Mouse (Mus musculus) left cerebral cortex, adult 2 months (tissue): ENCODE measurements around the gene Fgfr1op2. TPM values are rescaled to one million over a fixed set of nuclear protein-coding genes. Genes with fewer than 3 reads are reported as not detected.
A peak's percentile ranks its signal among the peaks of the same experiment; 100 is the strongest.

Experiments used
- DNase-seq, 2 experiments: peaks; one replicate each; pipeline ENCODE4 v3.0.0; 2021 to 2022; ENCODE audit warnings: low spot score in 2 of 2, mixed read lengths in 1 of 2; ENCODE audit errors: extremely low spot score in 1 of 2
- H3K27ac ChIP-seq: fragments of 200-600 bp; 2 replicates; pipeline ENCODE4 v1.8.1; 2022
- H3K4me3 ChIP-seq: fragments of 200-600 bp; 2 replicates; pipeline ENCODE4 v1.8.1; 2022
- CTCF ChIP-seq: fragments of 200-600 bp; IDR thresholded peaks from 2 replicates; pipeline ENCODE4 v1.8.1; 2022; ENCODE audit warnings: antibody characterized with exemption, mild to moderate bottlenecking, moderate library complexity
- intact Hi-C: fragments of 180-260 bp; cut with DNase I; formaldehyde crosslinking; loops from one replicate; pipeline ENCODE4 v1.15.1; 2025
- total RNA-seq, 2 experiments: library from RNA; stranded (reverse); gene quantifications; 2 replicates each; pipeline ENCODE4 v1.2.3; 2021

Fgfr1op2 gene
- total RNA-seq, 2 experiments from 2014 or later: 98.6 to 108 TPM

- TF ChIP-seq CTCF: no peak
- H3K27ac ChIP-seq: no peak overlapping the region
- H3K4me3 ChIP-seq: no peak overlapping the region
- DNase-seq: no peak
- intact Hi-C loops: no loop called here
These were observed 34.4 kb downstream of the Fgfr1op2 start for GRCm38 (mm10) chr6:146611385-146611784.

- no peak overlapping the region for H3K4me3 ChIP-seq
- intact Hi-C loops: no loop called here
- no peak for DNase-seq
- TF ChIP-seq CTCF: no peak
- no peak overlapping the region for H3K27ac ChIP-seq
These were observed 34.9 kb downstream of the Fgfr1op2 start for GRCm38 (mm10) chr6:146611897-146612296.

- Histone ChIP-seq H3K27ac (no peak overlapping the region), H3K4me3 (no peak overlapping the region)
- intact Hi-C loops: no loop called here
- no peak for DNase-seq
- TF ChIP-seq CTCF: no peak
These were observed 35.7 kb downstream of the Fgfr1op2 start for GRCm38 (mm10) chr6:146612736-146613135.

- no peak for DNase-seq
- Histone ChIP-seq H3K27ac (no peak overlapping the region), H3K4me3 (no peak overlapping the region)
- TF ChIP-seq CTCF: no peak; the same call in 1 of the 2 replicates
- intact Hi-C loops: no loop called here
These were observed 36.9 kb downstream of the Fgfr1op2 start for GRCm38 (mm10) chr6:146613907-146614306.

- TF ChIP-seq CTCF: no peak
- Histone ChIP-seq H3K4me3 (no peak overlapping the region), H3K27ac (no peak overlapping the region)
- no peak for DNase-seq
- intact Hi-C loops: no loop called here
These were observed 37.5 kb downstream of the Fgfr1op2 start for GRCm38 (mm10) chr6:146614541-146614940.

- intact Hi-C loops: no loop called here
- no peak overlapping the region for H3K4me3 ChIP-seq
- DNase-seq: no peak
- H3K27ac ChIP-seq: no peak overlapping the region
- no peak for TF ChIP-seq CTCF
These were observed 38.9 kb downstream of the Fgfr1op2 start for GRCm38 (mm10) chr6:146615891-146616290.

GRCm38 (mm10) chr6:146616670-146617069 lies 39.7 kb downstream of the Fgfr1op2 start:
- intact Hi-C loops: no loop called here
- H3K4me3 ChIP-seq: no peak overlapping the region
- no peak overlapping the region for H3K27ac ChIP-seq
- TF ChIP-seq CTCF: no peak
- no peak for DNase-seq

- intact Hi-C loops: no loop called here
- no peak overlapping the region for H3K4me3 ChIP-seq
- no peak overlapping the region for H3K27ac ChIP-seq
- no peak for TF ChIP-seq CTCF
- DNase-seq: no peak
These were observed 51.1 kb downstream of the Fgfr1op2 start for GRCm38 (mm10) chr6:146628123-146628522.

- intact Hi-C loops: no loop called here
- TF ChIP-seq CTCF: no peak
- Histone ChIP-seq H3K4me3 (no peak overlapping the region), H3K27ac (no peak overlapping the region)
- DNase-seq: no peak
These were observed 53.1 kb downstream of the Fgfr1op2 start for GRCm38 (mm10) chr6:146629781-146630756.

- intact Hi-C loops: no loop called here
These were observed 54.0 kb downstream of the Fgfr1op2 start for GRCm38 (mm10) chr6:146630961-146631360.

GRCm38 (mm10) chr6:146631847-146632246 lies 54.8 kb downstream of the Fgfr1op2 start:
- no peak for DNase-seq
- no peak for TF ChIP-seq CTCF
- intact Hi-C loops: no loop called here
- Histone ChIP-seq H3K27ac (no peak overlapping the region), H3K4me3 (no peak overlapping the region)

More at GRCm38 (mm10) chr6:146630961-146631360, 54.0 kb downstream of the Fgfr1op2 start:
- H3K27ac ChIP-seq: no peak overlapping the region
- TF ChIP-seq CTCF: no peak
- H3K4me3 ChIP-seq: no peak overlapping the region
- DNase-seq: no peak

- Histone ChIP-seq H3K27ac (no peak overlapping the region; the same call in 1 of the 2 replicates), H3K4me3 (no peak overlapping the region; the same call in 1 of the 2 replicates)
- no peak for DNase-seq
- TF ChIP-seq CTCF: no peak
- intact Hi-C loops: no loop called here
These were observed 55.4 kb downstream of the Fgfr1op2 start for GRCm38 (mm10) chr6:146632403-146632802.

GRCm38 (mm10) chr6:146633097-146633496 lies 56.1 kb downstream of the Fgfr1op2 start:
- no peak for TF ChIP-seq CTCF
- intact Hi-C loops: no loop called here

More at GRCm38 (mm10) chr6:146633097-146633496, 56.1 kb downstream of the Fgfr1op2 start:
- no peak for DNase-seq
- Histone ChIP-seq H3K27ac (peak overlapping the region; percentile 74), H3K4me3 (peak overlapping the region; percentile 81)
